Comparison of ENCODE assay signal across 21 mouse cellular contexts in the genomic region with DNA sequence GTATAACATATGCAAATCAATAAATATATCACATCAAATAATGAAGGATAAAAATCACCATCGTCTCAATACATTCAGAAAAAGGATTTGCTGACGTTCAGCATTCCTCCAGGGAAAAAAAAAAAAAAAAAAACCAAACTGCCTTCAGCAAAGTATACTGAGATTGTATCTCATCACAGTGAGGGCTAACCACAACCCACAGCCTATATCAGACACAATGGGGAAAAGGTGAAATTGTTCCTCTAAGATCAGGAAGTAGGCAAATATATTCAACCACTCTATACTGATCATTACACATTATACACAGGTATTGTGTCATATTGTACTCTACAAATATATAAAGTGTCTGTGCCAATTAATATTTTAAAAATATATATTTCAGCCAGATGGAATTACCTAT. TPM values are rescaled to one million over a fixed set of nuclear protein-coding genes. Genes with fewer than 3 reads are reported as not detected.
DNase-seq lines count a peak whose midpoint lies in the region; ATAC-seq and TF ChIP-seq lines count a peak whose summit lies in the region.
"Had no signal": no experiment of that assay in that cellular context is flagged by ENCODE, and none has a peak within 500 bp of the region (broad histone marks: within the 10 kb centered on the region; RNA-seq: fewer than 3 reads in every experiment).

No protein-coding gene starts in this region.

- no peaks in the 10 kb centered on the region for H3K27me3 ChIP-seq in heart, adult 2 months (ENCODE audit: control insufficient read depth, insufficient read depth, low read length)
- no peaks in the 10 kb centered on the region for H3K27me3 ChIP-seq in CH12.LX (replicated peaks)
- H3K27me3 ChIP-seq in forebrain, embryonic 14.5 days (replicated peaks; ENCODE audit: control insufficient read depth, insufficient read depth, low read length): no peaks in the 10 kb centered on the region
- H3K27me3 ChIP-seq: embryonic facial prominence, embryonic 12.5 days; forebrain, embryonic 13.5 days had no signal

- dilution Hi-C loops in CH12.LX (cut with MboI; ENCODE audit: extremely low pct_ligation_motif_present, extremely low pct_unique_long_range_greater_than_20kb, low sequenced_read_pairs): no loop called here

- 0 out of 2 replicates have a peak, but pooled peaks have one; percentile 33 for ATAC-seq in granulocyte monocyte progenitor cell, adult 5-6 weeks (replicated peaks; ENCODE audit: poor library complexity, severe bottlenecking)
- 0 out of 2 replicates have a peak, but pooled peaks have one; percentile 26 for ATAC-seq in megakaryocyte progenitor cell, adult 5-6 weeks (replicated peaks; ENCODE audit: poor library complexity)
- no peak for ATAC-seq in forebrain, embryonic 14.5 days
- ATAC-seq: forebrain, embryonic 13.5 days; forebrain, embryonic 16.5 days had no signal

- TF ChIP-seq RAD21 in CH12.LX (IDR thresholded peaks at IDR 0.05; ENCODE audit: low read depth, low read length): no peak

- no peak overlapping the region for H3K4me3 ChIP-seq in heart, adult 2 months
- no peak overlapping the region for H3K4me3 ChIP-seq in CH12.LX (replicated peaks in 1 of 3; ENCODE audit: low read depth in 2 of 3, low read length in 2 of 3, poor library complexity in 1 of 3)
- no peak overlapping the region for H3K4me3 ChIP-seq in forebrain, embryonic 14.5 days (ENCODE audit: low read depth, low read length)
- H3K4me3 ChIP-seq: embryonic facial prominence, embryonic 10.5 days; embryonic facial prominence, embryonic 12.5 days; forebrain, embryonic 13.5 days had no signal

- in situ Hi-C loops in CH12.LX (cut with MboI; ENCODE audit: low pct_ligation_motif_present, low pct_unique_long_range_greater_than_20kb, low sequenced_read_pairs): no loop called here

- TF ChIP-seq CTCF in heart, adult 2 months (IDR thresholded peaks at IDR 0.05): no peak
- TF ChIP-seq CTCF in CH12.LX (conservative IDR thresholded peaks at IDR 0.05 in 1 of 2, IDR thresholded peaks at IDR 0.05 in 1 of 2; ENCODE audit: low read depth in 2 of 2, low read length in 2 of 2): no peak

- TF ChIP-seq POLR2A in heart, adult 2 months (IDR thresholded peaks at IDR 0.05; ENCODE audit: insufficient read depth, low read depth, low read length): no peak
- TF ChIP-seq POLR2A in CH12.LX (IDR thresholded peaks at IDR 0.05; ENCODE audit: low read depth, low read length): no peak

- H3K4me2 ChIP-seq in CH12.LX (ENCODE audit: insufficient read depth, low read depth, poor library complexity, severe bottlenecking): no peak overlapping the region
- H3K4me2 ChIP-seq in forebrain, embryonic 14.5 days (ENCODE audit: low read length): no peak overlapping the region
- H3K4me2 ChIP-seq: embryonic facial prominence, embryonic 12.5 days; forebrain, embryonic 13.5 days had no signal

- 92% methylated on average over 2 of the region's 2 CpGs for WGBS in heart, adult 2 months
- 91% methylated on average over 2 of the region's 2 CpGs for WGBS in forebrain, embryonic 14.5 days

- H3K4me1 ChIP-seq in heart, adult 2 months (ENCODE audit: control insufficient read depth, insufficient read depth, low read length): no peaks in the 10 kb centered on the region
- H3K4me1 ChIP-seq in CH12.LX (ENCODE audit: control insufficient read depth in 1 of 2, insufficient read depth in 2 of 2): no peaks in the 10 kb centered on the region
- H3K4me1 ChIP-seq in forebrain, embryonic 14.5 days (ENCODE audit: control insufficient read depth, insufficient read depth, low read length): no peaks in the 10 kb centered on the region
- H3K4me1 ChIP-seq: embryonic facial prominence, embryonic 10.5 days; embryonic facial prominence, embryonic 12.5 days; forebrain, embryonic 13.5 days had no signal

- no peak for TF ChIP-seq EP300 in heart, adult 2 months (IDR thresholded peaks at IDR 0.05; ENCODE audit: insufficient read depth, low read depth, low read length)
- TF ChIP-seq EP300 in CH12.LX (IDR thresholded peaks at IDR 0.05; ENCODE audit: low read length): no peak

- intact Hi-C loops in heart, adult 2 months (cut with DNase I): no loop called here

- peaks cover 5% of the 10 kb centered on the region for H3K79me2 ChIP-seq in heart, adult 2 months (replicated peaks; ENCODE audit: control insufficient read depth, insufficient read depth, low read length)
- H3K79me2 ChIP-seq in CH12.LX (replicated peaks; ENCODE audit: control insufficient read depth, extremely low read depth, insufficient read depth, poor library complexity, severe bottlenecking): no peaks in the 10 kb centered on the region

- H3K36me3 ChIP-seq in heart, adult 2 months (ENCODE audit: control insufficient read depth, insufficient read depth, low read length): no peaks in the 10 kb centered on the region
- H3K36me3 ChIP-seq in CH12.LX (replicated peaks in 1 of 2; ENCODE audit: control insufficient read depth in 1 of 2, insufficient read depth in 1 of 2, low read length in 1 of 2): peaks cover 0 to 27% of the 10 kb centered on the region in 2 experiments
- no peaks in the 10 kb centered on the region for H3K36me3 ChIP-seq in forebrain, embryonic 14.5 days (ENCODE audit: control insufficient read depth, insufficient read depth, low read length)
- H3K36me3 ChIP-seq: embryonic facial prominence, embryonic 12.5 days had no signal

- no peak overlapping the region for H3K9ac ChIP-seq in heart, adult 2 months (ENCODE audit: low read depth, low read length)
- no peak overlapping the region for H3K9ac ChIP-seq in CH12.LX (ENCODE audit: insufficient read depth, low read depth)
- H3K9ac ChIP-seq in forebrain, embryonic 14.5 days (ENCODE audit: low read length): no peak overlapping the region
- H3K9ac ChIP-seq: embryonic facial prominence, embryonic 12.5 days; forebrain, embryonic 13.5 days had no signal

- DNase-seq in heart, adult 11 months: peak; percentile 3
- no peak for DNase-seq in heart, adult 2 months
- DNase-seq in CH12.LX (ENCODE audit: extremely low read depth): no peak
- DNase-seq in forebrain, embryonic 14.5 days (ENCODE audit: low spot score): no peak
- no peak for DNase-seq in heart, adult 18-20 months
- no peak for DNase-seq in left cerebral cortex, adult 8-10 months (ENCODE audit: low spot score in 2 of 2)
- DNase-seq: adrenal gland, adult 2 months; adrenal gland, postnatal 10 days; adrenal gland, postnatal 25 days; cerebellum, adult 11 months; cerebellum, adult 18-20 months; cerebellum, adult 8-10 months; cerebellum, adult 9-11 months; cerebellum, postnatal 14 days had no signal

- no peaks in the 10 kb centered on the region for H3K9me3 ChIP-seq in CH12.LX (replicated peaks; ENCODE audit: low read length)
- no peaks in the 10 kb centered on the region for H3K9me3 ChIP-seq in forebrain, embryonic 14.5 days (replicated peaks; ENCODE audit: control insufficient read depth, low read length)
- H3K9me3 ChIP-seq: embryonic facial prominence, embryonic 10.5 days; embryonic facial prominence, embryonic 12.5 days; forebrain, embryonic 13.5 days; G1E had no signal

- no peak overlapping the region for H3K27ac ChIP-seq in heart, adult 2 months
- no peak overlapping the region for H3K27ac ChIP-seq in CH12.LX (ENCODE audit: insufficient read depth, low read depth)
- H3K27ac ChIP-seq in forebrain, embryonic 14.5 days (ENCODE audit: low read depth, low read length): no peak overlapping the region
- H3K27ac ChIP-seq: embryonic facial prominence, embryonic 10.5 days; embryonic facial prominence, embryonic 12.5 days; forebrain, embryonic 13.5 days had no signal

TF ChIP-seq in CH12.LX, 34 proteins besides CTCF, POLR2A, EP300 and RAD21:
- TF ChIP-seq ZKSCAN1 (IDR thresholded peaks at IDR 0.05; ENCODE audit: borderline replicate concordance, low read depth, low read length): no peak
- TF ChIP-seq ZNF384 (IDR thresholded peaks at IDR 0.05; ENCODE audit: low read depth, low read length): 0 out of 2 replicates have a peak, but pooled peaks have one; percentile 9
- no peak for TF ChIP-seq NRF1 (IDR thresholded peaks at IDR 0.05; ENCODE audit: low read depth, low read length)

RNA-seq across cellular contexts. Expression of a gene that starts 33.5 kb away (rescaled TPM):
- total RNA-seq in heart, adult 2 months (2021): 10 to 100 TPM; 27.4 to 29.0 TPM
- 7.5 and 14.4 TPM in 2 replicates for polyA plus RNA-seq in heart, adult 2 months (2012; rRNA removed)
- total RNA-seq in CH12.LX (2012; rRNA removed): 23.1 and 24.9 TPM in 2 replicates
- total RNA-seq in CH12.LX (2014; rRNA removed): 31.3 and 34.9 TPM in 2 replicates
- polyA plus RNA-seq in CH12.LX (2012; ENCODE audit: insufficient read length, low read depth): 30.2 and 35.3 TPM in 2 replicates
- 15.6 and 24.0 TPM in 2 replicates for total RNA-seq in granulocyte monocyte progenitor cell, adult 5-6 weeks (2014; fragmentation: Nextera tagmentation)
- total RNA-seq in granulocyte monocyte progenitor cell, adult 5-6 weeks (2017): 21.8 and 29.7 TPM in 2 replicates
- total RNA-seq in megakaryocyte progenitor cell, adult 5-6 weeks (2015): 21.9 and 22.5 TPM in 2 replicates
- total RNA-seq in megakaryocyte progenitor cell, adult 5-6 weeks (2017): 23.2 and 36.4 TPM in 2 replicates
- polyA plus RNA-seq in forebrain, embryonic 14.5 days (2014; fragmentation: Nextera tagmentation; extraction: Ambion mirVana): 42.8 and 45.3 TPM in 2 replicates
- 10 to 100 TPM; 28.3 to 29.0 TPM for total RNA-seq in heart, adult 18-20 months (2021)
- 100 to 1,000 TPM; 100 to 109 (median 105) TPM for total RNA-seq in left cerebral cortex, adult 8-10 months (2022)
